Mouse (Mus musculus): Measurements from ENCODE around the gene Notch3. TPM values are rescaled to one million over a fixed set of nuclear protein-coding genes. Genes with fewer than 3 reads are reported as not detected.
"Not testable (repeated sequence)": the region's sequence is repeated elsewhere in the genome, so short reads cannot be mapped to it uniquely, and the experiment has no call there.

The Notch3 gene
- polyA plus RNA-seq (2015; fragmentation: Nextera tagmentation; extraction: Ambion mirVana), result 6.4 and 13.0 TPM in 2 replicates

DNA sequence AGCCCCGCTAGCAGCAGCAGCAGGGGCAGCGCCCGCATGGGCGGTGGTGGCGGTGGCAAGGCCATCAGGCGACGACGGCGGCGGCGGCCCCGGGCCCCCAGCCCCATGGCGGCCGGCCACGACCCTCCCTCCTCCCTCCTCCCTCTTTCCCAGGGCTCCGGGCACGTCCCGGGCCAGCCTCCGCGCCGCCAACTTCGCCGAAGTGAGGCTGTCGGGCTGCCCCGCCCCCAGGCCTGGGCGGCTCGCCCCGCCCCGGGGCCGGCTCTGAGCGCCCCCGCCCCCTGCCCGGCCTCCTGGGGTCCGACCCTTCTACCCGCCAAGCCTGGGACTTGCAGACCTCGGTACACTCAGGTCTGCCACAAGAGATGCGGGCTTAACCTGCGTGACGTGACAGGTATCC, at the start of gene Notch3:
Gene Notch3 (minus strand): TSS at position 166 of the 400 bp plus-strand sequence.
- Histone ChIP-seq H3K4me2 (peak within 1 kb of the TSS; percentile 98), H3K27me3 (peaks cover 9% of the 10 kb centered on the region; the same call in 1 of the 2 replicates), H3K4me1 (replicated peaks) (peaks cover 37% of the 10 kb centered on the region), H3K9ac (peak within 1 kb of the TSS; percentile 74), H3K4me3 (peak within 1 kb of the TSS; percentile 75), H3K9me3 (replicated peaks) (no peaks in the 10 kb centered on the region), H3K27ac (peak within 1 kb of the TSS; percentile 77), H3K36me3 (no peaks in the 10 kb centered on the region)
- WGBS, result 2% methylated on average over 32 of the region's 39 CpGs
- ATAC-seq (replicated peaks; ENCODE audit: insufficient number of reproducible peaks, insufficient read depth, low FRiP score, low read depth), result peak; percentile 75

DNA sequence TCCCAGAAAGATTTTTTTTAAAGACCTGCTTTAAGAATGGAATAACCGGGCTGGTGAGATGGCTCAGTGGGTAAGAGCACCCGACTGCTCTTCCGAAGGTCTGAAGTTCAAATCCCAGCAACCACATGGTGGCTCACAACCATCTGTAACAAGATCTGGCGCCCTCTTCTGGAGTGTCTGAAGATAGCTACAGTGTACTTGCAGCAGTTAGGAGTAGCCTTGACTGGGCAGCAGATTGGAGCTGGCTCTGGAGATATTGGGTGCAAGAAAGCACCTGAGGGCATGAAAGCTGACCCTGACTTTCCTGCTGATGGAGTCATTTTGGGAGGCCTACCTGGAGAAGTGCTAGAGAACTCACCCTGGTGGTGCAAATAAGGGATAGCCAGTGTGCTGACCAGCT, 48.9 kb upstream of the Notch3 start:
- not testable (repeated sequence) for ATAC-seq (replicated peaks; ENCODE audit: insufficient number of reproducible peaks, insufficient read depth, low FRiP score, low read depth); H3K4me3 ChIP-seq; H3K27me3 ChIP-seq; H3K27ac ChIP-seq; H3K4me2 ChIP-seq; H3K4me1 ChIP-seq (replicated peaks); H3K9me3 ChIP-seq (replicated peaks); H3K9ac ChIP-seq
- 78% methylated on average over 4 of the region's 4 CpGs for WGBS
- peaks cover 77% of the 10 kb centered on the region for H3K36me3 ChIP-seq

GRCm38 (mm10) chr17:32211554-32211953, 44.9 kb upstream of the Notch3 start:
- H3K9ac ChIP-seq; H3K4me3 ChIP-seq; H3K9me3 ChIP-seq (replicated peaks); H3K4me2 ChIP-seq; H3K27me3 ChIP-seq; ATAC-seq (replicated peaks; ENCODE audit: insufficient number of reproducible peaks, insufficient read depth, low FRiP score, low read depth); H3K27ac ChIP-seq: not testable (repeated sequence)
- Histone ChIP-seq H3K36me3 (peaks cover 66% of the 10 kb centered on the region), H3K4me1 (replicated peaks) (peaks cover 29% of the 10 kb centered on the region)
- 91% methylated on average over 6 of the region's 6 CpGs for WGBS

GRCm38 (mm10) chr17:32209752-32210151, 43.1 kb upstream of the Notch3 start:
- WGBS, result 34% methylated on average over 3 of the region's 3 CpGs
- Histone ChIP-seq H3K4me1 (replicated peaks) (peaks cover 32% of the 10 kb centered on the region), H3K27ac (peak overlapping the region; percentile 54), H3K9me3 (replicated peaks) (no peaks in the 10 kb centered on the region), H3K36me3 (peaks cover 61% of the 10 kb centered on the region), H3K27me3 (no peaks in the 10 kb centered on the region), H3K9ac (0 out of 2 replicates have a peak overlapping the region, but pooled peaks have one; percentile 6), H3K4me3 (no peak overlapping the region), H3K4me2 (no peak overlapping the region)
- ATAC-seq (replicated peaks; ENCODE audit: insufficient number of reproducible peaks, insufficient read depth, low FRiP score, low read depth), result no peak; the same call in 1 of the 2 replicates

GRCm38 (mm10) chr17:32209144-32209543, 42.5 kb upstream of the Notch3 start:
- 0 out of 2 replicates have a peak overlapping the region, but pooled peaks have one; percentile 6 for H3K9ac ChIP-seq
- ATAC-seq (replicated peaks; ENCODE audit: insufficient number of reproducible peaks, insufficient read depth, low FRiP score, low read depth), result 0 out of 2 replicates have a peak, but pooled peaks have one; percentile 44
- H3K27ac ChIP-seq, result peak overlapping the region; percentile 90
- no peak overlapping the region for H3K4me2 ChIP-seq
- WGBS, result 58% methylated on average over 6 of the region's 6 CpGs
- peaks cover 61% of the 10 kb centered on the region for H3K36me3 ChIP-seq
- no peaks in the 10 kb centered on the region for H3K9me3 ChIP-seq (replicated peaks)
- H3K4me1 ChIP-seq (replicated peaks), result peaks cover 32% of the 10 kb centered on the region
- no peaks in the 10 kb centered on the region for H3K27me3 ChIP-seq
- H3K4me3 ChIP-seq, result no peak overlapping the region

DNA sequence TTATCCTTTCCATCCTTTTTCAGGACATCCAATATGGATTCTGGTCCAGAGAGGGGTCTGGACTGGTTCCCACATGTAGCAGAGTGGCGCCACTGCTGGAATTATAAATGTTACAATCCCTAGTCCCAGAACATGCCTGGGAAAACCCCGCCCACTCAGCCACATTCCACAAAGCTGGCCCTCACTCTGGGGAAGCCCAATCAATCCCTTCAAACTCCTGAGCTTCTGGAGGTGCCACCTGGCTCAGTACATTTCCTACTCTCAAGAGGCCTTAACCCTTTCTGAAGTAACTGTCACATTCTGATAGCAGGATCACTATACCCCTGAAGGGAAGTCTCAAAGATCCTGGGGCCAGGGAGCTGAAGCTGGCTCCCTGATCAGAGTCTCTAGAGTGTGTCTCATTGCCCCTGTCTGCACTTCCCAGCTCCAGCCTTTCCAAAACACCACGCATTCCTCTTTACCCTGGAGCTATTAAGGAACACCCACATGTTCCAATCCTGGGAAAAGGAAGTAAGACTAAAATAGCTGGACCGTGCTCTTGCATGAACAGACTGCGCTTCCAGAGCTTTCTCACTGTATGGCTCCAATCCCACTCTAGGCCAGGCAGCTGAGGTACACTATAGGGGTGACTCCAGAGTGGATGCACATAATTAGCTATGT, 41.1 kb upstream of the Notch3 start:
- WGBS, result 26% methylated on average over 5 of the region's 5 CpGs
- Histone ChIP-seq H3K9ac (no peak overlapping the region), H3K36me3 (peaks cover 59% of the 10 kb centered on the region), H3K4me3 (no peak overlapping the region), H3K27me3 (no peaks in the 10 kb centered on the region), H3K9me3 (replicated peaks) (no peaks in the 10 kb centered on the region), H3K27ac (peak overlapping the region; percentile 90), H3K4me1 (replicated peaks) (peaks cover 32% of the 10 kb centered on the region), H3K4me2 (peak overlapping the region; percentile 36)
- peak; percentile 68 for ATAC-seq (replicated peaks; ENCODE audit: insufficient number of reproducible peaks, insufficient read depth, low FRiP score, low read depth)

DNA sequence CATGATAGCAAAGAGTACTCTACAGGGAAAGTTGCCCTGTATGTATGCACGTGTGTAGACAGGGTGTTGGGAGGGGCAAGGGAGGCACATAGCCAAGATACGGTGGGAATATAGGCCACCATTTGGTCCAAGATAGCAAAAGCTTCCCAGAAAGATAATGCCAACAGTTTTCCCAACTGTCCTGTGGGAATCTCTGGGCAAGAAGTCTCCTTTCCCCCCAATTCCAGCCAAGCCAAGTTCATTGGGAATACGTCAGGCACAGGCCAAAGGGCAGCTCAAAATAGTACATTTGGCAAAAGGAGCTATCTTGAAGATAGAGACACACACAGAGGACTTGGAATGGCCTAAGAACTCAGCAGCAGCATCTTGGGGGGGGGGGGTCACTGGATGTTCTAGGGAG, 38.7 kb upstream of the Notch3 start:
- Histone ChIP-seq H3K27me3 (no peaks in the 10 kb centered on the region), H3K4me3 (no peak overlapping the region), H3K27ac (no peak overlapping the region), H3K9ac (no peak overlapping the region), H3K4me1 (replicated peaks) (peaks cover 32% of the 10 kb centered on the region), H3K9me3 (replicated peaks) (no peaks in the 10 kb centered on the region), H3K4me2 (no peak overlapping the region), H3K36me3 (peaks cover 62% of the 10 kb centered on the region)
- ATAC-seq (replicated peaks; ENCODE audit: insufficient number of reproducible peaks, insufficient read depth, low FRiP score, low read depth), result no peak
- 75% methylated on average over 3 of the region's 3 CpGs for WGBS

DNA sequence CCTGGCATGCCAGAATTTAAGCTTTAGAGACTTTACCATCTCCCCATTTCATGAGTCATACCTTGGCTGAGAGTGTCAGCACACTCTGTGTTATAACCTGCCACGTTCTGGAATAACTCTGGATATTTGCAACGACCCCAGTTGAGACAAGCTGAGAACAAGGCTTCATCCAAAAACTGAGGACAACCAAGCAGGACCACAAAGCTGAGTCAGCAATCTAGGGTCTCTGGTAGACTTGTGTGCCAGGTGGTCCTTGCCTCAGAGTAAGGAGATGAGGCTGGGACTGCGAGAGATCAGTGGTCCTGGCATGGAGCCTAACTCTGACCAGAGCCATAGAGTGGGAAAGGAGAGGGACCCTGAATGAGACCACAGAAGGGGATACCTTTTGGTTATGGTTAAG, 36.3 kb upstream of the Notch3 start:
- Histone ChIP-seq H3K36me3 (peaks cover 80% of the 10 kb centered on the region), H3K9me3 (replicated peaks) (no peaks in the 10 kb centered on the region), H3K4me2 (no peak overlapping the region), H3K4me3 (no peak overlapping the region), H3K4me1 (replicated peaks) (peaks cover 17% of the 10 kb centered on the region), H3K27me3 (no peaks in the 10 kb centered on the region), H3K9ac (no peak overlapping the region), H3K27ac (no peak overlapping the region)
- WGBS, result 86% methylated on average over 3 of the region's 3 CpGs
- no peak for ATAC-seq (replicated peaks; ENCODE audit: insufficient number of reproducible peaks, insufficient read depth, low FRiP score, low read depth)

GRCm38 (mm10) chr17:32201086-32201485, 34.4 kb upstream of the Notch3 start:
- peaks cover 86% of the 10 kb centered on the region for H3K36me3 ChIP-seq
- 0 out of 2 replicates have a peak, but pooled peaks have one; percentile 9 for ATAC-seq (replicated peaks; ENCODE audit: insufficient number of reproducible peaks, insufficient read depth, low FRiP score, low read depth)

GRCm38 (mm10) chr17:32199796-32200195, 33.1 kb upstream of the Notch3 start:
- Histone ChIP-seq H3K9me3 (replicated peaks) (no peaks in the 10 kb centered on the region), H3K27me3 (no peaks in the 10 kb centered on the region), H3K4me2 (no peak overlapping the region), H3K4me3 (no peak overlapping the region), H3K27ac (no peak overlapping the region), H3K9ac (no peak overlapping the region), H3K4me1 (replicated peaks) (no peaks in the 10 kb centered on the region), H3K36me3 (peaks cover 91% of the 10 kb centered on the region)
- 81% methylated on average over 2 of the region's 2 CpGs for WGBS
- no peak for ATAC-seq (replicated peaks; ENCODE audit: insufficient number of reproducible peaks, insufficient read depth, low FRiP score, low read depth)

More at GRCm38 (mm10) chr17:32201086-32201485, 34.4 kb upstream of the Notch3 start:
- H3K4me1 ChIP-seq (replicated peaks), result no peaks in the 10 kb centered on the region
- 79% methylated on average over 5 of the region's 5 CpGs for WGBS
- H3K4me2 ChIP-seq, result no peak overlapping the region
- H3K9me3 ChIP-seq (replicated peaks), result no peaks in the 10 kb centered on the region
- no peak overlapping the region for H3K4me3 ChIP-seq
- no peak overlapping the region for H3K27ac ChIP-seq
- H3K9ac ChIP-seq, result no peak overlapping the region
- no peaks in the 10 kb centered on the region for H3K27me3 ChIP-seq

GRCm38 (mm10) chr17:32197156-32197555, 30.5 kb upstream of the Notch3 start:
- ATAC-seq (replicated peaks; ENCODE audit: insufficient number of reproducible peaks, insufficient read depth, low FRiP score, low read depth), result 0 out of 2 replicates have a peak, but pooled peaks have one; percentile 34
- 84% methylated on average over 14 of the region's 14 CpGs for WGBS
- no peak overlapping the region for H3K9ac ChIP-seq
- H3K4me3 ChIP-seq, result no peak overlapping the region
- no peaks in the 10 kb centered on the region for H3K9me3 ChIP-seq (replicated peaks)
- H3K36me3 ChIP-seq, result peaks cover 69% of the 10 kb centered on the region
- no peaks in the 10 kb centered on the region for H3K27me3 ChIP-seq
- no peaks in the 10 kb centered on the region for H3K4me1 ChIP-seq (replicated peaks)
- H3K27ac ChIP-seq, result no peak overlapping the region
- no peak overlapping the region for H3K4me2 ChIP-seq

- peaks cover 54% of the 10 kb centered on the region for H3K36me3 ChIP-seq
- H3K4me1 ChIP-seq (replicated peaks), result no peaks in the 10 kb centered on the region
- H3K4me3 ChIP-seq, result no peak overlapping the region
- no peaks in the 10 kb centered on the region for H3K9me3 ChIP-seq (replicated peaks)
- 78% methylated on average over 5 of the region's 5 CpGs for WGBS
- H3K27ac ChIP-seq, result no peak overlapping the region
- H3K27me3 ChIP-seq, result no peaks in the 10 kb centered on the region
- H3K4me2 ChIP-seq, result no peak overlapping the region
- no peak for ATAC-seq (replicated peaks; ENCODE audit: insufficient number of reproducible peaks, insufficient read depth, low FRiP score, low read depth)
- H3K9ac ChIP-seq, result no peak overlapping the region
These were observed 29.1 kb upstream of the Notch3 start for GRCm38 (mm10) chr17:32195725-32196124.
